Mouse (Mus musculus) CH12.LX (cell line): ENCODE data around the gene Map3k9. TPM values are rescaled to one million over a fixed set of nuclear protein-coding genes. Genes with fewer than 3 reads are reported as not detected.

Source experiments
- DNase-seq: peaks from one replicate; pipeline ENCODE4 v3.0.0-alpha.2; 2013; ENCODE audit errors: extremely low read depth
- H3K27ac ChIP-seq: 2 replicates; pipeline ENCODE4 v1.5.1; 2012; ENCODE audit warnings: low read depth, mild to moderate bottlenecking, control low read depth, moderate library complexity; ENCODE audit not compliant: insufficient read depth
- H3K27me3 ChIP-seq: replicated peaks from 2 replicates; pipeline ENCODE3; 2012; ENCODE audit warnings: inconsistent platforms
- H3K36me3 ChIP-seq, 2 experiments: replicated peaks in 1 of 2; 2 replicates each; pipeline versions ENCODE3 to v1.6.1; 2012; ENCODE audit warnings: inconsistent platforms in 1 of 2, low read length in 1 of 2, mild to moderate bottlenecking in 1 of 2, mixed read lengths in 1 of 2, moderate library complexity in 1 of 2; ENCODE audit not compliant: control insufficient read depth in 1 of 2, insufficient read depth in 1 of 2
- H3K4me1 ChIP-seq, 2 experiments: 2 replicates each; pipeline ENCODE4 v1.6.1; 2012; ENCODE audit warnings: inconsistent platforms in 1 of 2, moderate library complexity in 1 of 2; ENCODE audit not compliant: insufficient read depth in 2 of 2, control insufficient read depth in 1 of 2
- H3K4me2 ChIP-seq: 2 replicates; pipeline ENCODE4 v1.6.1; 2012; ENCODE audit warnings: low read depth, mild to moderate bottlenecking, control low read depth; ENCODE audit not compliant: poor library complexity, insufficient read depth, severe bottlenecking
- H3K4me3 ChIP-seq, 3 experiments: fragments of 150-350 bp in 1 of 3; sonication (generic) in 1 of 3; replicated peaks in 1 of 3; 2 replicates each; pipeline versions ENCODE3 to v1.5.1; 2011 to 2012; ENCODE audit warnings: low read depth in 2 of 3, low read length in 2 of 3, mild to moderate bottlenecking in 2 of 3, moderate library complexity in 2 of 3, control low read depth in 1 of 3, improper control_type of control experiment in 1 of 3, inconsistent platforms in 1 of 3, mixed read lengths in 1 of 3; ENCODE audit not compliant: poor library complexity in 1 of 3
- H3K79me2 ChIP-seq: replicated peaks from 2 replicates; pipeline ENCODE4 v1.6.1; 2012; ENCODE audit warnings: mild to moderate bottlenecking, moderate library complexity; ENCODE audit not compliant: control insufficient read depth, poor library complexity, insufficient read depth, severe bottlenecking; ENCODE audit errors: extremely low read depth
- H3K9ac ChIP-seq: 2 replicates; pipeline ENCODE4 v1.6.1; 2012; ENCODE audit warnings: low read depth, mild to moderate bottlenecking, control low read depth, moderate library complexity; ENCODE audit not compliant: insufficient read depth
- H3K9me3 ChIP-seq: replicated peaks from 2 replicates; pipeline ENCODE3; 2012; ENCODE audit warnings: low read length, inconsistent platforms, mixed read lengths
- BHLHE40 ChIP-seq: IDR thresholded peaks from 2 replicates; pipeline ENCODE4 v1.6.1; 2011; ENCODE audit warnings: mild to moderate bottlenecking, low read depth, low read length, improper control_type of control experiment
- CHD2 ChIP-seq: IDR thresholded peaks from 2 replicates; pipeline ENCODE4 v1.6.1; 2011; ENCODE audit warnings: low read length, improper control_type of control experiment
- ETS1 ChIP-seq: conservative IDR thresholded peaks from 2 replicates; pipeline ENCODE4 v1.6.1; 2012; ENCODE audit warnings: low read depth, mild to moderate bottlenecking, inconsistent platforms, low read length, improper control_type of control experiment, moderate library complexity
- IRF4 ChIP-seq: IDR thresholded peaks from 2 replicates; pipeline ENCODE4 v1.6.1; 2014; ENCODE audit warnings: low read depth, mild to moderate bottlenecking, inconsistent platforms, low read length, improper control_type of control experiment
- JUND ChIP-seq: conservative IDR thresholded peaks from 2 replicates; pipeline ENCODE4 v1.6.1; 2011; ENCODE audit warnings: low read depth, low read length, improper control_type of control experiment
- KAT2A ChIP-seq: IDR thresholded peaks from 2 replicates; pipeline ENCODE4 v1.6.1; 2012; ENCODE audit warnings: low read length, improper control_type of control experiment, inconsistent platforms; ENCODE audit not compliant: insufficient replicate concordance
- MAFK ChIP-seq: IDR thresholded peaks from 2 replicates; pipeline ENCODE4 v1.6.1; 2011; ENCODE audit warnings: low read length, improper control_type of control experiment; ENCODE audit not compliant: insufficient replicate concordance
- NELFE ChIP-seq: IDR thresholded peaks from 2 replicates; pipeline ENCODE4 v1.6.1; 2011; ENCODE audit warnings: low read depth, low read length, improper control_type of control experiment
- PAX5 ChIP-seq: IDR thresholded peaks from 2 replicates; pipeline ENCODE4 v1.6.1; 2012; ENCODE audit warnings: low read length, inconsistent platforms, mixed read lengths
- POLR2A ChIP-seq: IDR thresholded peaks from 2 replicates; pipeline ENCODE4 v1.6.1; 2011; ENCODE audit warnings: low read depth, mild to moderate bottlenecking, improper control_type of control experiment, low read length
- TBP ChIP-seq: conservative IDR thresholded peaks from 2 replicates; pipeline ENCODE4 v1.6.1; 2011; ENCODE audit warnings: low read depth, low read length, improper control_type of control experiment
- TCF12 ChIP-seq: IDR thresholded peaks from 2 replicates; pipeline ENCODE4 v1.6.1; 2014; ENCODE audit warnings: low read depth, mild to moderate bottlenecking, inconsistent platforms, low read length, improper control_type of control experiment
- UBTF ChIP-seq: IDR thresholded peaks from 2 replicates; pipeline ENCODE4 v1.6.1; 2012; ENCODE audit warnings: low read depth, mild to moderate bottlenecking, inconsistent platforms, low read length, improper control_type of control experiment, moderate library complexity
- USF1 ChIP-seq: IDR thresholded peaks from 2 replicates; pipeline ENCODE4 v1.6.1; 2014; ENCODE audit warnings: low read depth, mild to moderate bottlenecking, inconsistent platforms, low read length, improper control_type of control experiment
- ZMIZ1 ChIP-seq: IDR thresholded peaks from 2 replicates; pipeline ENCODE4 v1.6.1; 2012; ENCODE audit warnings: low read depth, mild to moderate bottlenecking, inconsistent platforms, low read length, improper control_type of control experiment
- dilution Hi-C: fragments of 300-500 bp; cut with MboI; formaldehyde crosslinking; loops from 2 replicates; pipeline ENCODE4 v1.14.3; 2020; ENCODE audit warnings: low sequenced_read_pairs; ENCODE audit not compliant: extremely low pct_unique_long_range_greater_than_20kb, extremely low pct_ligation_motif_present
- in situ Hi-C: fragments of 300-500 bp; cut with MboI; formaldehyde crosslinking; loops from 3 replicates; pipeline ENCODE4 v1.14.3; 2019; ENCODE audit warnings: low sequenced_read_pairs, low pct_ligation_motif_present, low pct_unique_long_range_greater_than_20kb, mixed read lengths
- polyA plus RNA-seq: library from polyadenylated mRNA; unstranded; fragments of >175 nt; gene quantifications from 2 replicates; pipeline ENCODE4 v1.2.1, GENCODE M21; 2012; ENCODE audit warnings: low read depth; ENCODE audit not compliant: insufficient read length
- total RNA-seq, 2 experiments: library from RNA; depleted of rRNA; stranded (reverse); fragments of 300-350 nt in 1 of 2; fragments of >200 nt in 1 of 2; gene quantifications; 2 replicates each; pipeline ENCODE4 v1.2.3; 2012 to 2014

Gene Map3k9
- total and polyA plus RNA-seq, 3 experiments = 0.13 to 0.38 TPM; not detected in 1

DNA sequence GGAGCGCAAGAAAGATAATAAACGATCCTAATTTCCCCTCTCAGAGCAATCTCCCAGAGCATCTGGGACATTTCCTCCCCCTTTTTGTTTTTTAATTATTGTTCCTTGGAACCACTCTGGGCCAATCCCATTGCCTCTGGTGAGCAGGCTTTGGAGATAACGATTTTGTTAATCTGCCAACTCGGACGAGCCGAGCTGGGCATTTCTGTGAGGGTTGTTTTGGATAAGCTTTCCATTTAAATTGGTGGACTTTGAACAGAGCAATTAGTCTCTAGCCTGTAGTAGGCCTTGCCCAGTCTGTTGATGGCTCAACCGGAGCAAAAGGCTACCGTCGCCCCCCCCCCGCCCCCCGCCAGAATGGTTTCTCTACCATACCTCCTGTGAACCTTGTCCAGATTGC, 27.0 kb upstream of the Map3k9 start:
- H3K4me3 ChIP-seq = peak overlapping the region in 2 of 3 experiments; percentile 6 to 64

DNA sequence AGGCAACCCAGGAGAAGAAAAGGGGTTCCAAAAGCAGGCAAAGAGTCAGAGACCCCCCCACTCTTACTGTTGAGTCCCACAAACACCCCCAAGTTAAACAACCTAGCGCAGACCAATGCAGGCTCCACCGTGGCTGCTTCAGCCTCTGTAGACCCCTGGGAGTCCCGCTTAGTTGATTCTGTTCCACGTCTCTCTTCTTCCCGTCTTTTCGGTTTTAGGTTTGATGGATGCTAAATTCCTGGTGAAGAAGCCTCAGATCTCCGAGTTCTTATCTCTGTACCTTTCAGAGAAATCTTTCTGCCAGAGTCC, 26.5 kb upstream of the Map3k9 start:
- TF ChIP-seq MAFK (no peak), TCF12 (0 out of 2 replicates have a peak, but pooled peaks have one; percentile 45), ZMIZ1 (no peak), PAX5 (no peak), CHD2 (no peak), JUND (no peak)
- TF ChIP-seq, all 38 proteins: peak for 1
- dilution Hi-C loops = no loop called here
- Histone ChIP-seq H3K4me2 (peak overlapping the region; percentile 77), H3K4me3 (peak overlapping the region; percentile 59 to 73 (median 64)), H3K9ac (peak overlapping the region; percentile 34), H3K4me1 (peaks cover 10 to 22% of the 10 kb centered on the region in 2 experiments), H3K79me2 (no peaks in the 10 kb centered on the region), H3K36me3 (no peaks in the 10 kb centered on the region), H3K27me3 (no peaks in the 10 kb centered on the region), H3K9me3 (no peaks in the 10 kb centered on the region), H3K27ac (no peak overlapping the region)
- no peak for DNase-seq
- in situ Hi-C loops = loop anchor here (5.0 to 25.0 kb wide), 2 partner anchors 40 to 655 kb away; no protein-coding TSS in a partner anchor

More for the DNA sequence above, 27.0 kb upstream of the Map3k9 start:
- no peaks in the 10 kb centered on the region for H3K9me3 ChIP-seq
- DNase-seq = no peak
- no peaks in the 10 kb centered on the region for H3K79me2 ChIP-seq
- H3K36me3 ChIP-seq = no peaks in the 10 kb centered on the region
- in situ Hi-C loops = loop anchor here (5.0 to 25.0 kb wide), 2 partner anchors 39 to 654 kb away; no protein-coding TSS in a partner anchor
- no peak overlapping the region for H3K27ac ChIP-seq
- H3K27me3 ChIP-seq = no peaks in the 10 kb centered on the region
- TF ChIP-seq UBTF (no peak), CHD2 (no peak), USF1 (no peak), IRF4 (no peak), ETS1 (no peak), TBP (no peak), KAT2A (no peak), POLR2A (no peak), BHLHE40 (no peak), NELFE (no peak), PAX5 (no peak)
- TF ChIP-seq, all 38 proteins: peak for 0
- Histone ChIP-seq H3K9ac (peak overlapping the region; percentile 34), H3K4me2 (peak overlapping the region; percentile 77), H3K4me1 (peaks cover 10 to 22% of the 10 kb centered on the region in 2 experiments)
- dilution Hi-C loops = no loop called here
